Mouse (Mus musculus) right cerebral cortex, postnatal 10 days (tissue): ENCODE measurements at regions not wholly inside any gene's neighbourhood (a gene's known extent, or its start where the extent isn't known, plus 50 kb on each side); places are given as distances from the start of the nearest gene placed in this dataset.

ENCODE experiments used
- DNase-seq, 2 experiments: peaks; one replicate each; pipeline ENCODE4 v3.0.0; 2021; ENCODE audit warnings: low spot score in 2 of 2

- no peak for DNase-seq
These were observed 174.1 kb downstream of the Slc38a4 start for GRCm38 (mm10) chr15:96881519-96882170.

GRCm38 (mm10) chr15:96880066-96880465, 175.7 kb downstream of the Slc38a4 start:
- no peak for DNase-seq

- DNase-seq: no peak
These were observed 177.0 kb downstream of the Slc38a4 start for GRCm38 (mm10) chr15:96878796-96879195.

- DNase-seq: no peak
These were observed 177.8 kb downstream of the Slc38a4 start for GRCm38 (mm10) chr15:96877931-96878330.

- DNase-seq: no peak
These were observed 177.7 kb upstream of the Slc38a2 start for GRCm38 (mm10) chr15:96877271-96877670.

- no peak for DNase-seq
These were observed 174.6 kb upstream of the Slc38a2 start for GRCm38 (mm10) chr15:96874145-96874544.

- DNase-seq: no peak
These were observed 174.0 kb upstream of the Slc38a2 start for GRCm38 (mm10) chr15:96873562-96873961.

- DNase-seq: no peak
These were observed 173.6 kb upstream of the Slc38a2 start for GRCm38 (mm10) chr15:96873126-96873525.

GRCm38 (mm10) chr15:96867701-96868100, 168.2 kb upstream of the Slc38a2 start:
- no peak for DNase-seq

- DNase-seq: no peak
These were observed 166.4 kb upstream of the Slc38a2 start for GRCm38 (mm10) chr15:96865932-96866331.

GRCm38 (mm10) chr15:96857709-96858108, 158.2 kb upstream of the Slc38a2 start:
- DNase-seq: no peak

GRCm38 (mm10) chr15:96851970-96852768, 152.6 kb upstream of the Slc38a2 start:
- DNase-seq: no peak

GRCm38 (mm10) chr15:96848150-96848549, 148.6 kb upstream of the Slc38a2 start:
- no peak for DNase-seq

- no peak for DNase-seq
These were observed 145.7 kb upstream of the Slc38a2 start for GRCm38 (mm10) chr15:96845221-96845620.

GRCm38 (mm10) chr15:96844290-96844689, 144.8 kb upstream of the Slc38a2 start:
- DNase-seq: no peak

- DNase-seq: no peak
These were observed 144.1 kb upstream of the Slc38a2 start for GRCm38 (mm10) chr15:96843589-96843988.

- DNase-seq: no peak
These were observed 143.4 kb upstream of the Slc38a2 start for GRCm38 (mm10) chr15:96842881-96843280.

- no peak for DNase-seq
These were observed 137.1 kb upstream of the Slc38a2 start for GRCm38 (mm10) chr15:96836670-96837069.

GRCm38 (mm10) chr15:96834862-96835261, 135.3 kb upstream of the Slc38a2 start:
- DNase-seq: no peak

- DNase-seq: no peak
These were observed 134.8 kb upstream of the Slc38a2 start for GRCm38 (mm10) chr15:96834162-96834843.

- DNase-seq: no peak
These were observed 132.9 kb upstream of the Slc38a2 start for GRCm38 (mm10) chr15:96832389-96832788.

GRCm38 (mm10) chr15:96831256-96831655, 131.7 kb upstream of the Slc38a2 start:
- DNase-seq: no peak

- DNase-seq: no peak
These were observed 131.0 kb upstream of the Slc38a2 start for GRCm38 (mm10) chr15:96830578-96830977.
